Mouse (Mus musculus) MEL (cell line): ENCODE data around the gene Best3. TPM values are rescaled to one million over a fixed set of nuclear protein-coding genes. Genes with fewer than 3 reads are reported as not detected.

ENCODE experiments used
- DNase-seq: peaks from one replicate; pipeline ENCODE4 v3.0.0; 2011; ENCODE audit warnings: low read depth, low spot score
- H3K27ac ChIP-seq: 2 replicates; pipeline ENCODE4 v1.5.1; 2012; ENCODE audit warnings: low read depth, mild to moderate bottlenecking, control low read depth, low read length, moderate library complexity; ENCODE audit not compliant: control insufficient read depth
- H3K27me3 ChIP-seq, 2 experiments: fragments of 150-350 bp in 1 of 2; sonication (generic) in 1 of 2; 2 replicates each; pipeline ENCODE4 v1.6.1; 2012; ENCODE audit warnings: low read length in 2 of 2, mild to moderate bottlenecking in 2 of 2, improper control_type of control experiment in 1 of 2, moderate library complexity in 1 of 2; ENCODE audit not compliant: insufficient read depth in 2 of 2, control insufficient read depth in 1 of 2
- H3K36me3 ChIP-seq, 2 experiments: 2 replicates each; pipeline ENCODE4 v1.6.1; 2012 to 2014; ENCODE audit warnings: low read length in 2 of 2, improper control_type of control experiment in 1 of 2, inconsistent platforms in 1 of 2, mild to moderate bottlenecking in 1 of 2; ENCODE audit not compliant: insufficient read depth in 2 of 2, control insufficient read depth in 1 of 2
- H3K4me1 ChIP-seq, 2 experiments: fragments of 150-350 bp in 1 of 2; sonication (generic) in 1 of 2; 2 replicates each; pipeline ENCODE4 v1.6.1; 2012; ENCODE audit warnings: low read length in 2 of 2, improper control_type of control experiment in 1 of 2, mild to moderate bottlenecking in 1 of 2; ENCODE audit not compliant: insufficient read depth in 2 of 2, control insufficient read depth in 1 of 2
- H3K4me3 ChIP-seq, 2 experiments: fragments of 150-350 bp in 1 of 2; sonication (generic) in 1 of 2; 2 replicates each; pipeline ENCODE4 v1.5.1; 2012; ENCODE audit warnings: low read depth in 2 of 2, low read length in 2 of 2, mild to moderate bottlenecking in 2 of 2, moderate library complexity in 2 of 2, control low read depth in 1 of 2, improper control_type of control experiment in 1 of 2; ENCODE audit not compliant: control insufficient read depth in 1 of 2, insufficient read depth in 1 of 2
- H3K79me2 ChIP-seq: 2 replicates; pipeline ENCODE4 v1.6.1; 2012; ENCODE audit warnings: mild to moderate bottlenecking, low read length, moderate library complexity; ENCODE audit not compliant: control insufficient read depth, poor library complexity, insufficient read depth
- H3K9ac ChIP-seq: 2 replicates; pipeline ENCODE4 v1.6.1; 2012; ENCODE audit warnings: low read depth, mild to moderate bottlenecking, control low read depth, low read length, moderate library complexity; ENCODE audit not compliant: control insufficient read depth, poor library complexity, severe bottlenecking
- H3K9me3 ChIP-seq: fragments of 150-350 bp; sonication (generic); replicated peaks from 2 replicates; pipeline ENCODE4 v1.6.1; 2012; ENCODE audit warnings: mild to moderate bottlenecking, low read length, improper control_type of control experiment, moderate library complexity; ENCODE audit not compliant: insufficient read depth
- BHLHE40 ChIP-seq: IDR thresholded peaks from 2 replicates; pipeline ENCODE4 v1.6.1; 2012; ENCODE audit warnings: low read depth, mild to moderate bottlenecking, inconsistent platforms, low read length, improper control_type of control experiment, borderline replicate concordance
- CTCF ChIP-seq, 3 experiments: IDR thresholded peaks in 2 of 3; conservative IDR thresholded peaks in 1 of 3; 2 replicates each; pipeline ENCODE4 v1.5.1; 2011 to 2012; ENCODE audit warnings: low read length in 3 of 3, low read depth in 2 of 3, mild to moderate bottlenecking in 2 of 3, improper control_type of control experiment in 1 of 3, inconsistent platforms in 1 of 3, mixed read lengths in 1 of 3, moderate library complexity in 1 of 3; ENCODE audit not compliant: control insufficient read depth in 1 of 3, insufficient read depth in 1 of 3, poor library complexity in 1 of 3, severe bottlenecking in 1 of 3
- E2F4 ChIP-seq: IDR thresholded peaks from 2 replicates; pipeline ENCODE4 v1.6.1; 2011; ENCODE audit warnings: low read depth, low read length, improper control_type of control experiment, borderline replicate concordance
- EP300 ChIP-seq, 2 experiments: IDR thresholded peaks; 2 replicates each; pipeline ENCODE4 v1.6.1; 2011; ENCODE audit warnings: improper control_type of control experiment in 2 of 2, low read length in 2 of 2, low read depth in 1 of 2, mild to moderate bottlenecking in 1 of 2
- ETS1 ChIP-seq: IDR thresholded peaks from 2 replicates; pipeline ENCODE4 v1.6.1; 2012; ENCODE audit warnings: low read depth, mild to moderate bottlenecking, inconsistent platforms, low read length, improper control_type of control experiment, moderate library complexity
- JUND ChIP-seq: IDR thresholded peaks from 2 replicates; pipeline ENCODE4 v1.6.1; 2011; ENCODE audit warnings: low read depth, mild to moderate bottlenecking, improper control_type of control experiment, low read length
- MAFK ChIP-seq: IDR thresholded peaks from 2 replicates; pipeline ENCODE4 v1.6.1; 2011; ENCODE audit warnings: low read depth, mild to moderate bottlenecking, low read length, improper control_type of control experiment, borderline replicate concordance
- MAZ ChIP-seq: IDR thresholded peaks from 2 replicates; pipeline ENCODE4 v1.6.1; 2012; ENCODE audit warnings: low read depth, mild to moderate bottlenecking, inconsistent platforms, low read length, improper control_type of control experiment
- MEF2A ChIP-seq: IDR thresholded peaks from 2 replicates; pipeline ENCODE4 v1.6.1; 2014; ENCODE audit warnings: low read depth, mild to moderate bottlenecking, inconsistent platforms, low read length, improper control_type of control experiment; ENCODE audit not compliant: poor library complexity, insufficient replicate concordance, severe bottlenecking; ENCODE audit errors: extremely low read depth
- MXI1 ChIP-seq: IDR thresholded peaks from 2 replicates; pipeline ENCODE4 v1.6.1; 2011; ENCODE audit warnings: mild to moderate bottlenecking, low read depth, low read length, improper control_type of control experiment
- MYB ChIP-seq: IDR thresholded peaks from 2 replicates; pipeline ENCODE4 v1.6.1; 2011; ENCODE audit warnings: mild to moderate bottlenecking, low read depth, low read length, improper control_type of control experiment
- MYC ChIP-seq: IDR thresholded peaks from 2 replicates; pipeline ENCODE4 v1.6.1; 2011; ENCODE audit warnings: low read depth, mild to moderate bottlenecking, low read length, improper control_type of control experiment, moderate library complexity
- NRF1 ChIP-seq: IDR thresholded peaks from 2 replicates; pipeline ENCODE4 v1.6.1; 2014; ENCODE audit warnings: low read depth, mild to moderate bottlenecking, inconsistent platforms, low read length, improper control_type of control experiment, moderate library complexity; ENCODE audit not compliant: poor library complexity, insufficient read depth, severe bottlenecking
- POLR2AphosphoS2 ChIP-seq: IDR thresholded peaks from 2 replicates; pipeline ENCODE4 v1.6.1; 2011; ENCODE audit warnings: low read length, improper control_type of control experiment
- SMC3 ChIP-seq: IDR thresholded peaks from 2 replicates; pipeline ENCODE4 v1.6.1; 2011; ENCODE audit warnings: low read depth, low read length, improper control_type of control experiment
- TAL1 ChIP-seq: IDR thresholded peaks from 2 replicates; pipeline ENCODE4 v1.6.1; 2012; ENCODE audit warnings: mild to moderate bottlenecking, inconsistent platforms, low read length, moderate library complexity, mixed read lengths
- TCF12 ChIP-seq: IDR thresholded peaks from 2 replicates; pipeline ENCODE4 v1.6.1; 2014; ENCODE audit warnings: low read depth, mild to moderate bottlenecking, inconsistent platforms, low read length, improper control_type of control experiment, moderate library complexity
- UBTF ChIP-seq: IDR thresholded peaks from 2 replicates; pipeline ENCODE4 v1.6.1; 2012; ENCODE audit warnings: low read depth, mild to moderate bottlenecking, inconsistent platforms, low read length, improper control_type of control experiment, moderate library complexity, borderline replicate concordance; ENCODE audit not compliant: insufficient read depth
- USF1 ChIP-seq: IDR thresholded peaks from 2 replicates; pipeline ENCODE4 v1.6.1; 2014; ENCODE audit warnings: low read depth, mild to moderate bottlenecking, inconsistent platforms, low read length, improper control_type of control experiment, moderate library complexity
- ZKSCAN1 ChIP-seq: IDR thresholded peaks from 2 replicates; pipeline ENCODE4 v1.6.1; 2012; ENCODE audit warnings: low read depth, mild to moderate bottlenecking, inconsistent platforms, low read length, improper control_type of control experiment, moderate library complexity
- ZNF384 ChIP-seq: IDR thresholded peaks from 2 replicates; pipeline ENCODE4 v1.6.1; 2012; ENCODE audit warnings: low read depth, mild to moderate bottlenecking, inconsistent platforms, low read length, improper control_type of control experiment
- polyA plus RNA-seq, 2 experiments: library from polyadenylated mRNA; stranded (reverse) in 1 of 2; unstranded in 1 of 2; fragments of >175 nt in 1 of 2; fragments of >200 nt in 1 of 2; gene quantifications; 2 replicates each; pipeline versions ENCODE4 v1.2.1 to v1.2.4; 2012; ENCODE audit warnings: low replicate concordance in 2 of 2, low read depth in 1 of 2; ENCODE audit not compliant: insufficient read length in 2 of 2, insufficient read depth in 1 of 2, missing spikeins in 1 of 2
- total RNA-seq: library from RNA; depleted of rRNA; stranded (reverse); fragments of 300-350 nt; gene quantifications from 2 replicates; pipeline ENCODE4 v1.2.3, GENCODE M21; 2012

Gene Best3
- total and polyA plus RNA-seq, 3 experiments, result not detected

DNA sequence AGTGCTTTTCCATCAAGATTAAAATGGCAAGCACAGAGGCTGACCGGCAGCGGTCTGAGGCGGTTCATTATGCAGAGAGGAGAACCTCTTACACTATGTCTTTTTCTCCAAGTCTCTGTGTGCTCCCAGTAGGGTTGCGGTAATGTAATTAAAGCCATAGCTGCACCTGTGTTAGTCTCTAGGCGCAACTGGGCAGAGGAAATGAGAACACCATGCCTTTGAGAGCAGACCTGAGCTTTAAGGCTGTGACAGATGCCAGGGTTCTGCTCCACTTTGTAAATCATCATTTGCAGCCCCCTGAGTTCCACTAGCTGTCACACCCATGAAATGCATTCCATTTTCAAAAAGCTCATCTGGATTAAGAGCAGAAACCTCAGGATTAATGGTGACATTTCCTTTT, 18.6 kb downstream of the Best3 start:
- H3K4me3 ChIP-seq, result no peak overlapping the region
- peaks cover 0 to 4% of the 10 kb centered on the region in 2 experiments; a peak in 2 of 4 replicates for H3K27me3 ChIP-seq
- TF ChIP-seq SMC3 (no peak), USF1 (no peak), MXI1 (no peak), JUND (no peak), MAZ (no peak), MYC (no peak), BHLHE40 (no peak), EP300 (IDR thresholded peaks at IDR 0.05; ENCODE audit: low read depth in 1 of 2, low read length in 2 of 2) (no peak), ZNF384 (no peak), POLR2AphosphoS2 (no peak), MYB (no peak), MEF2A (no peak)
- no peaks in the 10 kb centered on the region for H3K9me3 ChIP-seq
- no peaks in the 10 kb centered on the region for H3K4me1 ChIP-seq
- DNase-seq, result no peak
- H3K36me3 ChIP-seq, result no peaks in the 10 kb centered on the region
- H3K79me2 ChIP-seq, result no peaks in the 10 kb centered on the region
- no peak overlapping the region for H3K27ac ChIP-seq
- no peak overlapping the region for H3K9ac ChIP-seq

DNA sequence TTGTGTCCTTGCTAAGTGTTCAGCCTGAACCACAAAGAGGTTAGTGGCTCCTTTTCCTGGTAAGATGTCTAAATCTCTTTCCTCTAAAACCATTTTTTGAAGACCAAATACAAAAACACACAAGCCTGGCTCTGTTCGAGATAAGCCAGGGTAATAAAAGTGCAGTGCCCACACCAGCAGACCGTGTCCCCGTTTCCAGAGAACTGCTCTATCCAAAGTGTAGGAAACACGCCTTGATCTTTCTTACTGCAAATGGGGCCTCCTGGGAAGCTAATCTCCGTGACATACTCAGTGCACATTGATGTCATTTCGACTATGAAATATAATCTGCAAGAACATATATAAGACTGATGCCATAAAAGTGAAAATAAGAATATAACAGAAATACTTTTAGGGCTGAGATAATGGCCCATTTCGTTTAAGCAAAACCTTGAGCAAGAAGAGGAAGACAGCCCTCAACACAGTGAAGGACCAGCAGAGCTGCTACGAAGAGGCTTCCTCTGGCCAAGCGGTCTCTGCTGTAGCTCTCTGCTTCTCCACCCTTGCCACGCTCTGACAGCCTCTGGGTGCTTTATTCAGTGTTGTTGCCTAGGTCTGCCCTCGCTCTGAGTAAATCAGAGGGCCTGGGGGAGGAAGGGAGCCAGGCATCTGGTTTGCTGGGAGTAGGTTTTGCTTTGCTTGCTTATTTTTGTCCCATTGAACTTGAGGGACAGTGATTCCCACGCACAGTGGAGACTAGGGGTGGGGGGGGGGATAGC, 19.8 kb downstream of the Best3 start:
- Histone ChIP-seq H3K27ac (no peak overlapping the region), H3K36me3 (no peaks in the 10 kb centered on the region), H3K79me2 (no peaks in the 10 kb centered on the region), H3K9ac (no peak overlapping the region), H3K4me3 (no peak overlapping the region), H3K9me3 (no peaks in the 10 kb centered on the region), H3K27me3 (peaks cover 0 to 4% of the 10 kb centered on the region in 2 experiments; a peak in 2 of 4 replicates), H3K4me1 (no peaks in the 10 kb centered on the region)
- DNase-seq, result no peak
- TF ChIP-seq POLR2AphosphoS2 (no peak), CTCF (IDR thresholded peaks at IDR 0.05 in 2 of 3, conservative IDR thresholded peaks at IDR 0.05 in 1 of 3; ENCODE audit: control insufficient read depth in 1 of 3, insufficient read depth in 1 of 3, low read depth in 2 of 3, low read length in 3 of 3, poor library complexity in 1 of 3, severe bottlenecking in 1 of 3) (no peak), TCF12 (no peak), MEF2A (no peak), ZKSCAN1 (no peak), E2F4 (no peak), ETS1 (no peak), NRF1 (no peak), MXI1 (no peak), USF1 (no peak), MYB (no peak), SMC3 (no peak), UBTF (no peak), TAL1 (no peak), ZNF384 (no peak), MAFK (no peak)
- TF ChIP-seq, all 39 proteins: peak for 0
